ENCODE assay signal across 28 mouse cellular contexts in genomic region chr6:106725642-106726041, GRCm38 (mm10). TPM values are rescaled to one million over a fixed set of nuclear protein-coding genes. Genes with fewer than 3 reads are reported as not detected.
DNase-seq lines count a peak whose midpoint lies in the region; ATAC-seq and TF ChIP-seq lines count a peak whose summit lies in the region.
"Had no signal": no experiment of that assay in that cellular context is flagged by ENCODE, and none has a peak within 500 bp of the region (broad histone marks: within the 10 kb centered on the region; RNA-seq: fewer than 3 reads in every experiment).

No protein-coding gene starts in this region.

- WGBS in liver, embryonic 12.5 days (ENCODE audit: insufficient replicate concordance) = 46% methylated on average over 4 of the region's 4 CpGs
- WGBS in liver, embryonic 11.5 days = 67% methylated on average over 4 of the region's 4 CpGs
- WGBS in bone marrow, adult 2 months = 19% methylated on average over 4 of the region's 4 CpGs
- 38% methylated on average over 4 of the region's 4 CpGs for WGBS in liver, embryonic 14.5 days (ENCODE audit: insufficient replicate concordance)

- ATAC-seq in liver, embryonic 12.5 days = no peak
- no peak for ATAC-seq in liver, embryonic 11.5 days (replicated peaks; ENCODE audit: low FRiP score)
- ATAC-seq in liver, embryonic 14.5 days (ENCODE audit: insufficient read depth) = no peak
- ATAC-seq: hindbrain, postnatal 0 days; intestine, postnatal 0 days; lung, postnatal 0 days; midbrain, embryonic 13.5 days had no signal

- no peaks in the 10 kb centered on the region for H3K4me1 ChIP-seq in liver, embryonic 12.5 days
- H3K4me1 ChIP-seq in liver, embryonic 11.5 days (replicated peaks; ENCODE audit: control insufficient read depth, insufficient read depth, low read length) = no peaks in the 10 kb centered on the region
- no peaks in the 10 kb centered on the region; the same call in 1 of the 2 replicates for H3K4me1 ChIP-seq in bone marrow, adult 2 months (ENCODE audit: control insufficient read depth, insufficient read depth, low read length)
- H3K4me1 ChIP-seq in liver, embryonic 14.5 days (replicated peaks; ENCODE audit: control insufficient read depth in 2 of 2, insufficient read depth in 2 of 2, low read length in 1 of 2) = no peaks in the 10 kb centered on the region
- H3K4me1 ChIP-seq: embryonic facial prominence, embryonic 12.5 days; forebrain, embryonic 12.5 days; heart, embryonic 10.5 days; hindbrain, embryonic 10.5 days; kidney, embryonic 15.5 days; limb, embryonic 12.5 days; midbrain, embryonic 13.5 days had no signal

- no peak overlapping the region for H3K4me3 ChIP-seq in liver, embryonic 12.5 days
- no peak overlapping the region for H3K4me3 ChIP-seq in liver, embryonic 11.5 days (ENCODE audit: low read depth, low read length)
- H3K4me3 ChIP-seq in bone marrow, adult 2 months (replicated peaks; ENCODE audit: control insufficient read depth, low read depth, low read length) = peak overlapping the region; percentile 22
- H3K4me3 ChIP-seq in liver, embryonic 14.5 days (ENCODE audit: insufficient read depth in 1 of 2, low read depth in 2 of 2, low read length in 2 of 2) = no peak overlapping the region
- H3K4me3 ChIP-seq: embryonic facial prominence, embryonic 12.5 days; forebrain, embryonic 12.5 days; heart, embryonic 10.5 days; hindbrain, embryonic 10.5 days; kidney, embryonic 15.5 days; limb, embryonic 12.5 days; midbrain, embryonic 13.5 days had no signal

- H3K27me3 ChIP-seq in liver, embryonic 12.5 days (replicated peaks) = no peaks in the 10 kb centered on the region
- H3K27me3 ChIP-seq in liver, embryonic 11.5 days (replicated peaks; ENCODE audit: control insufficient read depth, insufficient read depth, low read length) = no peaks in the 10 kb centered on the region
- H3K27me3 ChIP-seq in liver, embryonic 14.5 days (ENCODE audit: control insufficient read depth, insufficient read depth, low read length) = no peaks in the 10 kb centered on the region
- H3K27me3 ChIP-seq: embryonic facial prominence, embryonic 12.5 days; kidney, embryonic 15.5 days; limb, embryonic 12.5 days; midbrain, embryonic 13.5 days had no signal

- no peak for TF ChIP-seq CTCF in bone marrow, adult 2 months (IDR thresholded peaks at IDR 0.05; ENCODE audit: control insufficient read depth, insufficient read depth, low read length)
- TF ChIP-seq CTCF in liver, embryonic 14.5 days (IDR thresholded peaks at IDR 0.05; ENCODE audit: low read depth) = no peak

- H3K9ac ChIP-seq in liver, embryonic 12.5 days = no peak overlapping the region
- H3K9ac ChIP-seq in liver, embryonic 11.5 days (ENCODE audit: low read depth, low read length) = no peak overlapping the region
- no peak overlapping the region for H3K9ac ChIP-seq in liver, embryonic 14.5 days (replicated peaks)
- H3K9ac ChIP-seq: embryonic facial prominence, embryonic 12.5 days; forebrain, embryonic 12.5 days; kidney, embryonic 15.5 days; limb, embryonic 12.5 days; midbrain, embryonic 13.5 days had no signal

- peak overlapping the region; percentile 15 for H3K4me2 ChIP-seq in liver, embryonic 12.5 days
- no peak overlapping the region for H3K4me2 ChIP-seq in liver, embryonic 11.5 days
- H3K4me2 ChIP-seq in liver, embryonic 14.5 days (ENCODE audit: low read depth) = peak overlapping the region; percentile 28; the same call in 1 of the 2 replicates
- H3K4me2 ChIP-seq: embryonic facial prominence, embryonic 12.5 days; forebrain, embryonic 12.5 days; kidney, embryonic 15.5 days; limb, embryonic 12.5 days; midbrain, embryonic 13.5 days had no signal

- H3K27ac ChIP-seq in liver, embryonic 12.5 days = no peak overlapping the region
- no peak overlapping the region for H3K27ac ChIP-seq in liver, embryonic 11.5 days (ENCODE audit: low read depth, low read length)
- H3K27ac ChIP-seq in bone marrow, adult 2 months (ENCODE audit: control insufficient read depth, insufficient read depth, low read depth, low read length, poor library complexity) = no peak overlapping the region
- no peak overlapping the region for H3K27ac ChIP-seq in liver, embryonic 14.5 days
- H3K27ac ChIP-seq: embryonic facial prominence, embryonic 12.5 days; forebrain, embryonic 12.5 days; heart, embryonic 10.5 days; hindbrain, embryonic 10.5 days; hindbrain, postnatal 0 days; kidney, embryonic 15.5 days; limb, embryonic 12.5 days; macrophage; midbrain, embryonic 13.5 days; stomach, postnatal 0 days had no signal

- H3K36me3 ChIP-seq in liver, embryonic 12.5 days = no peaks in the 10 kb centered on the region
- H3K36me3 ChIP-seq in liver, embryonic 11.5 days (ENCODE audit: control insufficient read depth, insufficient read depth, low read length) = no peaks in the 10 kb centered on the region
- no peaks in the 10 kb centered on the region for H3K36me3 ChIP-seq in liver, embryonic 14.5 days (replicated peaks; ENCODE audit: control insufficient read depth, insufficient read depth, low read depth)
- H3K36me3 ChIP-seq: embryonic facial prominence, embryonic 12.5 days; forebrain, embryonic 12.5 days; heart, embryonic 10.5 days; hindbrain, embryonic 10.5 days; kidney, embryonic 15.5 days; limb, embryonic 12.5 days; midbrain, embryonic 13.5 days had no signal

- no peak for DNase-seq in liver, embryonic 11.5 days (ENCODE audit: low spot score)
- DNase-seq in B cell, adult 2 months = peak; percentile 46 to 49
- no peak for DNase-seq in liver, embryonic 14.5 days (ENCODE audit: low read depth in 3 of 3, low spot score in 3 of 3)
- DNase-seq in embryo, embryonic 10.5 days (ENCODE audit: low spot score) = no peak
- DNase-seq in embryo, embryonic 9.5 days (ENCODE audit: extremely low spot score) = no peak
- DNase-seq in kidney, adult 18-20 months = no peak
- DNase-seq: adrenal gland, postnatal 14 days; cerebellum, adult 9-10 months; kidney, postnatal 36 days; retina, postnatal 1 day; right cerebral cortex, postnatal 25 days; thymus, postnatal 14 days had no signal

- no peaks in the 10 kb centered on the region for H3K9me3 ChIP-seq in liver, embryonic 12.5 days (replicated peaks)
- no peaks in the 10 kb centered on the region for H3K9me3 ChIP-seq in liver, embryonic 11.5 days (ENCODE audit: control insufficient read depth, low read length)
- H3K9me3 ChIP-seq in liver, embryonic 14.5 days (ENCODE audit: control insufficient read depth, low read length) = no peaks in the 10 kb centered on the region
- H3K9me3 ChIP-seq: embryonic facial prominence, embryonic 12.5 days; forebrain, embryonic 12.5 days; heart, embryonic 10.5 days; hindbrain, embryonic 10.5 days; kidney, embryonic 15.5 days; limb, embryonic 12.5 days; midbrain, embryonic 13.5 days had no signal

- TF ChIP-seq EP300 in liver, embryonic 14.5 days (IDR thresholded peaks at IDR 0.05; ENCODE audit: low read depth) = no peak

- TF ChIP-seq POLR2A in bone marrow, adult 2 months (IDR thresholded peaks at IDR 0.05; ENCODE audit: borderline replicate concordance, control insufficient read depth, low read depth, low read length) = no peak

RNA-seq across cellular contexts. Expression of gene Il5ra, which starts 23.2 kb away (rescaled TPM):
- polyA plus RNA-seq in liver, embryonic 12.5 days (2016; fragmentation: Nextera tagmentation; extraction: Ambion mirVana) = 0.20 and 0.25 TPM in 2 replicates
- polyA plus RNA-seq in liver, embryonic 11.5 days (2014; fragmentation: Nextera tagmentation; extraction: Ambion mirVana) = 0.14 and 0.38 TPM in 2 replicates
- 0.63 and 1.5 TPM in 2 replicates for polyA plus RNA-seq in bone marrow, adult 2 months (2011; ENCODE audit: insufficient read depth, insufficient read length, low replicate concordance, missing spikeins)
- polyA plus RNA-seq in liver, embryonic 14.5 days (2012; rRNA removed) = 0.08 and 0.09 TPM in 2 replicates
- polyA plus RNA-seq in liver, embryonic 14.5 days (2014; fragmentation: Nextera tagmentation; extraction: Ambion mirVana) = 0.09 and 0.13 TPM in 2 replicates
- polyA plus RNA-seq: cortical plate, adult 2 months; embryonic facial prominence, embryonic 12.5 days; forebrain, embryonic 12.5 days; heart, embryonic 10.5 days; hindbrain, postnatal 0 days; intestine, postnatal 0 days; limb, embryonic 12.5 days; lung, postnatal 0 days; midbrain, embryonic 13.5 days; neural tube, embryonic 11.5 days; stomach, postnatal 0 days had no signal

RNA-seq across cellular contexts. Expression of gene Trnt1, which starts 43.3 kb away (rescaled TPM):
- 57.4 and 59.2 TPM in 2 replicates for polyA plus RNA-seq in liver, embryonic 12.5 days (2016; fragmentation: Nextera tagmentation; extraction: Ambion mirVana)
- polyA plus RNA-seq in liver, embryonic 11.5 days (2014; fragmentation: Nextera tagmentation; extraction: Ambion mirVana) = 82.3 and 94.4 TPM in 2 replicates
- 13.8 and 16.4 TPM in 2 replicates for polyA plus RNA-seq in bone marrow, adult 2 months (2011; ENCODE audit: insufficient read depth, insufficient read length, low replicate concordance, missing spikeins)
- polyA plus RNA-seq in liver, embryonic 14.5 days (2012; rRNA removed) = 7.9 and 14.0 TPM in 2 replicates
- polyA plus RNA-seq in liver, embryonic 14.5 days (2014; fragmentation: Nextera tagmentation; extraction: Ambion mirVana) = 33.4 and 35.8 TPM in 2 replicates

Comparison
In these comparisons a context has a peak if more than half of its experiments do, and no peak if none do; other contexts are left out.
1. DNase-seq: peak in B cell, adult 2 months (2 of 2); none in liver, embryonic 11.5 days (single experiment), liver, embryonic 14.5 days (0 of 3), embryo, embryonic 10.5 days (single experiment), embryo, embryonic 9.5 days (single experiment) and kidney, adult 18-20 months (single experiment).